Mouse (Mus musculus) testis, adult 2 months (tissue): ENCODE measurements around the gene Fam83e.

Experiments
- CTCF ChIP-seq: fragments of 200-500 bp; IDR thresholded peaks from 2 replicates; pipeline ENCODE4 v1.5.1; 2012; ENCODE audit warnings: low read depth, mild to moderate bottlenecking, inconsistent platforms, low read length, moderate library complexity; ENCODE audit not compliant: control insufficient read depth, insufficient read depth, insufficient replicate concordance
- POLR2A ChIP-seq: fragments of 200-500 bp; IDR thresholded peaks from 2 replicates; pipeline ENCODE4 v1.6.1; 2012; ENCODE audit warnings: low read depth, mild to moderate bottlenecking, inconsistent platforms, low read length, moderate library complexity; ENCODE audit not compliant: control insufficient read depth

DNA sequence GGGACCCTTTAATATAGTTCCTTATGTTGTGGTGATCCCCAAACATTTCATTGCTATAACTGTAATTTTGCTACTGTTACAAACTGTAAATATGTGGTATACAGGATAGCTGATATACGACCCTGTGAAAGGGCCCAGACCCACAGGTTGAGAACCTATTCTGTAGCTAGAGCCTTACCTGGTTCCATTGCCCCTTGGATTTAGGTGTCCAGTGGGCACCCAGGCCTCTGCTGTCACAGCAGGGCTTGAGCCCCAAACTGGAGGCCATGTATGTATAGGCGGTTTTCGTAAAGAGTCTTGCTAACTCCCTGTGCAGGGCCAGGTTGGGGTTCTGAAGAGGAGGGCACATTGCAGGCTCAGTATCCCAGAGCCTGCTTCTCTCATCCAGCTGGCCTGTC, 4.6 kb upstream of the Fam83e start:
- TF ChIP-seq CTCF (no peak), POLR2A (no peak)
